Mouse (Mus musculus) hindbrain, embryonic 16.5 days (tissue): ENCODE results near the gene Ntn3. TPM values are rescaled to one million over a fixed set of nuclear protein-coding genes. Genes with fewer than 3 reads are reported as not detected.

Source experiments
- ATAC-seq: fragments of 200-750 bp; cut with Nextera tagmentation; 2 replicates; pipeline ENCODE4 v1.8.0; 2017; ENCODE audit warnings: moderate TSS enrichment, moderate library complexity
- H3K27ac ChIP-seq: fragments of 300-500 bp; sonication (generic); 2 replicates; pipeline ENCODE4 v1.5.1; 2014; ENCODE audit warnings: low read depth, mild to moderate bottlenecking, control low read depth, low read length, moderate library complexity
- H3K27me3 ChIP-seq: fragments of 300-500 bp; sonication (generic); replicated peaks from 2 replicates; pipeline ENCODE4 v1.6.1; 2014; ENCODE audit warnings: low read length; ENCODE audit not compliant: control insufficient read depth, insufficient read depth
- H3K36me3 ChIP-seq: fragments of 300-500 bp; sonication (generic); 2 replicates; pipeline ENCODE4 v1.6.1; 2014; ENCODE audit warnings: mild to moderate bottlenecking, low read length, moderate library complexity, mixed read lengths; ENCODE audit not compliant: control insufficient read depth, insufficient read depth
- H3K4me1 ChIP-seq: fragments of 300-500 bp; sonication (generic); 2 replicates; pipeline ENCODE4 v1.6.1; 2014; ENCODE audit warnings: low read depth, low read length; ENCODE audit not compliant: control insufficient read depth, insufficient read depth
- H3K4me2 ChIP-seq: fragments of 300-500 bp; sonication (generic); 2 replicates; pipeline ENCODE4 v1.6.1; 2014; ENCODE audit warnings: mild to moderate bottlenecking, low read length, control low read depth, moderate library complexity
- H3K4me3 ChIP-seq: fragments of 300-500 bp; sonication (generic); 2 replicates; pipeline ENCODE4 v1.5.1; 2014; ENCODE audit warnings: mild to moderate bottlenecking, low read length, control low read depth, moderate library complexity
- H3K9ac ChIP-seq: fragments of 300-500 bp; sonication (generic); 2 replicates; pipeline ENCODE4 v1.6.1; 2014; ENCODE audit warnings: low read depth, mild to moderate bottlenecking, control low read depth, low read length, moderate library complexity
- H3K9me3 ChIP-seq: fragments of 300-500 bp; sonication (generic); 2 replicates; pipeline ENCODE4 v1.6.1; 2014; ENCODE audit warnings: mild to moderate bottlenecking, low read length, moderate library complexity; ENCODE audit not compliant: control insufficient read depth
- WGBS: fragments of 180-500 bp; shearing (Covaris S2); extraction: QIAGEN DNeasy Blood & Tissue Kit; methylation state at CpG from one replicate; pipeline ENCODE4 v1.1.7; 2014; 5-methylcytosine and 5-hydroxymethylcytosine counted together
- polyA plus RNA-seq: library from polyadenylated mRNA; unstranded; fragments of >200 nt; fragmentation: Nextera tagmentation; extraction: Ambion mirVana; gene quantifications from 2 replicates; pipeline ENCODE4 v1.2.1, GENCODE M21; 2015

The Ntn3 gene
- polyA plus RNA-seq, 1 experiment from 2014 or later, result 4.6 TPM

DNA sequence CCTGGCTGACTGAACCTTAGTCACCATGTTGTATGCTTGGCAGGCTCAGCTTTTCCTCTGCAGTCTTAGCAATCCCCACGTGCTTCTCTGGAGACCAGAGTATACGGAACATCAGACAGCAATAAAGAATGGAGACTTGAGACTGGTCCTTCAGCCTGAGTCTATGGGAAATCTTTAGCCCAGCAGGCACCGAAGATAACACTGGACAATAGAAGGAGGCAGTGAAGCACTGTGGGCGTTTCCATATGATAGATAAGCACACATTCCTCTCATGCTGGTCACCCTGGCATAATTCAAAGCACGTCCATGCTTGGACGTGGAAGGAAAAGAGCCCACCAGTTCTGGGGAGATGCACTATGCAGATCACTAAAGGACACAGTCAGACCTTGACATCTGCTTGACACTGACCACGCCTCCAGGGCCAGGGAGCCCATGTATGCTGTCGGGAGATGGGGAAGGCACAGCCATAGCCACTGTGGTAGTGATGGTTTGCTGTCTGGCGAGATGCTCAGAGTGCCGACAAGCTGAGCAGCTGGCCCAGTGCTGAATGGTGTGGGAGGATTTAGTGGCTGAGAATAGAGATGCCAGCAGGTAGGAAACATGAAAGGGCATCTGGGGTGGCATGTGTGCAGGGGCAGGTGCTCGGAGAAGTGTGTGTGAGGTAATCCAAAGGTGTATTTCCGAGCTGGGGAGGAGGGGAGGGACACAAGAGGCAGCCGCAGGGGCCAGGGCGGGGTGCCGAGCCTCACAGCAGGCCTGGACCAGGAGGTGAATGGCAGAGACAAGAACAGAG, 12.1 kb downstream of the Ntn3 start:
- H3K27me3 ChIP-seq, result no peaks in the 10 kb centered on the region
- 65% methylated on average over 15 of the region's 15 CpGs for WGBS
- H3K9ac ChIP-seq, result peak overlapping the region; percentile 11; the same call in 1 of the 2 replicates
- ATAC-seq, result no peak
- H3K36me3 ChIP-seq, result no peaks in the 10 kb centered on the region
- H3K4me3 ChIP-seq, result no peak overlapping the region
- no peaks in the 10 kb centered on the region for H3K9me3 ChIP-seq
- no peak overlapping the region for H3K27ac ChIP-seq
- H3K4me1 ChIP-seq, result peaks cover 3% of the 10 kb centered on the region; the same call in 1 of the 2 replicates
- H3K4me2 ChIP-seq, result no peak overlapping the region

DNA sequence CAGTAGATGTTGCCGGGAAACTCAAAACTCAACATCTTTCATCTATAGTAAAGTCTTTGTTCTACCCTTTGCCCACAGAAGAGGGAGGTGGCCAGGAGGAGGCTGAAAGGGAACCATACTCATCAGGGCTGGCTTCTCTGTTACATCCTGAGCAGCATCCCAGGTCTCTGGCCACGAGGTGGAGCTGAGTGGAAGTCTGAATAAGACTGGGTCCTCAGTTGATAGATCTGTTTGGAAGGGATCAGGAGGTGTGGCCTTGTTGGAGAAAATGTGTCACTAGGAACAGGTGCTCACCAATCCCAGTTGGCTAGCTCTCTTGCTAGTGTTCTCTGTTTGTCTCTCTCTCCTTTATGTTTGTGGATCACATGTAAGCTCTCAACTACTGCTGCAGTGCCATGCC, 14.0 kb downstream of the Ntn3 start:
- H3K4me3 ChIP-seq, result no peak overlapping the region
- no peak for ATAC-seq
- H3K27me3 ChIP-seq, result no peaks in the 10 kb centered on the region
- no peaks in the 10 kb centered on the region for H3K9me3 ChIP-seq
- no peak overlapping the region for H3K9ac ChIP-seq
- no peak overlapping the region for H3K27ac ChIP-seq
- H3K36me3 ChIP-seq, result no peaks in the 10 kb centered on the region
- WGBS, result 62% methylated on average over 2 of the region's 2 CpGs
- H3K4me2 ChIP-seq, result no peak overlapping the region
- H3K4me1 ChIP-seq, result peaks cover 3% of the 10 kb centered on the region; the same call in 1 of the 2 replicates

DNA sequence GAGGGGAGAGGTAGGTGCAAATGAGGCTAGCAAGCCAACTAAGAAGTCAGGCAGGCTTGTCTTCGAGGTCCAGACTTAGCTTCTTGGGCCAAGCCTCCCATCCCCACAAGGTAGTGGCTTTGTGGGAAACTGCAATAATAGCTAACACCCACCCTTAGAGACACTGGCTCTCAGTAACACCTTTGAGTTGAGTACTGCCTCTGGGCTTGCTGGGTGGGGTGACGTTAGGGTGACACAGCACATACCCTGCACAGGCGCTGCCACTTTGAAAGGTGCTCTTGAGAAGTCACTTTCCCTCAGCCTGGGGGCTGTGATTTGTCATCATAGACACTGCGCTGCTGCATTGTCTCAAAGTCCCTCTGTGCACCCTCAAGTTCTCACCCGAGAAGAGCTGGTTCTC, 15.6 kb downstream of the Ntn3 start:
- Histone ChIP-seq H3K27me3 (no peaks in the 10 kb centered on the region), H3K9me3 (no peaks in the 10 kb centered on the region), H3K4me1 (no peaks in the 10 kb centered on the region), H3K4me2 (no peak overlapping the region), H3K4me3 (no peak overlapping the region), H3K27ac (no peak overlapping the region), H3K36me3 (no peaks in the 10 kb centered on the region), H3K9ac (no peak overlapping the region)
- WGBS, result 80% methylated on average over 5 of the region's 5 CpGs
- no peak for ATAC-seq

DNA sequence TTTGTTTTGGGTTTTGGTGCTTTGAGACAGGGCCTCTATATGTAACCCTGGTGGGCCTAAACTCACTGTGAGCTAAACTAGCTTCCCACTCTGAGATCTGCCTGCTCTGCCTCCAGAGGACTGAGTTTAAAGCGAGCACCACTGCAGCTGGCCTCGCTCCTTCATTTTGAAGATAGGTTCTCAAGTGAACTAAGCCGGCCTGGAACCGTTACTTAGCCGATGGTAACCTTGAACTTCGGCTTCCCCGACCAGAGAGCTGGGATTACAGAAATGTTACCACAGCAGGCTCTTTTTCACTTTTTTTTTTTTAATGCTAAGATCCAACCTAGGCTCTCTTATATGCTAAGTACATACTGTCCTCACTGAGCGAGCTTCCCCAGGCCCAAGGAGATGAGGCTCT, 16.1 kb downstream of the Ntn3 start:
- H3K4me2 ChIP-seq, result no peak overlapping the region
- no peak overlapping the region for H3K27ac ChIP-seq
- H3K4me1 ChIP-seq, result no peaks in the 10 kb centered on the region
- H3K9me3 ChIP-seq, result no peaks in the 10 kb centered on the region
- ATAC-seq, result no peak
- H3K4me3 ChIP-seq, result no peak overlapping the region
- no peaks in the 10 kb centered on the region for H3K27me3 ChIP-seq
- H3K9ac ChIP-seq, result no peak overlapping the region
- H3K36me3 ChIP-seq, result no peaks in the 10 kb centered on the region
- 92% methylated on average over 8 of the region's 8 CpGs for WGBS

DNA sequence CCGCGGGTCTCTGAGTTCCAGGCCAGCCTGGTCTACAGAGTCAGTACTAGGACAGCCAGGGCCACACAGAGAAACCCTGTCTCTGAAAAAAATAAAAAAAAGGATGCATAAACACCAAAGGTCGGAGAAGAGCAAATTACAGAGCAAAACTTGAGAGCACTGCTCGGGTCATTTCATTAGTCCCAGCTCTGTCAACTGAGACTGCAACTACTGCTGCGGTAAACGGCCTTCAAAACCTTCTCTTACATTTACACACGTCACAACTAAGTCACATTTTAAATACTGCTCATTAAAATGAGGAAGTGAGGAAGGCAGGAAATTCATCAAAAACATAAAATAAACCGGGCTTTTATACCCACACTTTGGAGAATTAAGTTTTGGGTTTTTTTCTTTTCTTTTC, 16.5 kb downstream of the Ntn3 start:
- no peak overlapping the region for H3K4me2 ChIP-seq
- 86% methylated on average over 8 of the region's 8 CpGs for WGBS
- no peaks in the 10 kb centered on the region for H3K27me3 ChIP-seq
- H3K27ac ChIP-seq, result no peak overlapping the region
- no peak overlapping the region for H3K9ac ChIP-seq
- no peak for ATAC-seq
- 0 out of 2 replicates have a peak, but pooled peaks cover 2% of the 10 kb centered on the region for H3K36me3 ChIP-seq
- H3K4me1 ChIP-seq, result no peaks in the 10 kb centered on the region
- H3K4me3 ChIP-seq, result no peak overlapping the region
- no peaks in the 10 kb centered on the region for H3K9me3 ChIP-seq

DNA sequence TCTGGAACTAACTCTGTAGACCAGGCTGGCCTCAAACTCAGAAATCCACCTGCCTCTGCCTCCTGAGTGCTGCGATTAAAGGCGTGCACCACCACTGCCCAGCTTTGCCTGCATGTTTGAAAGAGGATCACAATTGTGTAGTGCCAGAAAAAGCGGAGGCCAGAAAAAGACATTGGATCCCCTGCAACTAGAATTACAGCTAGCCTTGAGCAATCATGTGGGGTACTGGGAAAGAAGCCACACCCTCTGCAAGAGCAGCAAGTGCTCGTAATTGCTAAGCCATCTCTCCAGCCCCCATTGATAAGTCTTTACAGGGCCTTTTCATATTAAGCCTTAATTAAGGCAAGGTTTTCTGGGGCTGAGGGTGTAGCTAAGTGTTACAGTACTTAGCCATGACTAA, 17.9 kb downstream of the Ntn3 start:
- no peak overlapping the region for H3K27ac ChIP-seq
- no peak for ATAC-seq
- no peaks in the 10 kb centered on the region for H3K4me1 ChIP-seq
- no peak overlapping the region for H3K4me3 ChIP-seq
- no peak overlapping the region for H3K9ac ChIP-seq
- WGBS, result 84% methylated on average over 4 of the region's 4 CpGs
- 0 out of 2 replicates have a peak, but pooled peaks cover 3% of the 10 kb centered on the region for H3K36me3 ChIP-seq
- no peaks in the 10 kb centered on the region for H3K27me3 ChIP-seq
- no peaks in the 10 kb centered on the region for H3K9me3 ChIP-seq
- H3K4me2 ChIP-seq, result no peak overlapping the region

DNA sequence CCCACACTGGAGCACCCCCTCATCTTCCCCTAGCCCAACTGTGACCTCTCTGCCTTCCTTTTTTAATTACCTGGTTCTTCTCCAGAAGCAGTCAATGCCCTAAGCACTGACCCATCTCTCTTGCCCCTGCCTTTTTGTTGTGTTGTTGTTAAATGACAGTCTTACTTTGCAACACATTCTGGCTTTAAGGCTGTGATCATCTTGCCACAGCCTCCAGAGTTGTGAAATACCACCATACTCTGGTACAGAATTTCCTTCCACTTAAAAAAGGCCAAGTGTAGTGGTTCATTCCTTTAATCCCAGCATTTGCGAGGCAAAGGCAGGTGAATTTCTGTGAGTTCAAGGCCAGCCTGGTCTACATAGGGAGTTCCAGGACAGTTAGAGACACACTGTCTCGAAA, 18.4 kb downstream of the Ntn3 start:
- Histone ChIP-seq H3K4me2 (no peak overlapping the region), H3K4me1 (no peaks in the 10 kb centered on the region), H3K27me3 (no peaks in the 10 kb centered on the region), H3K4me3 (no peak overlapping the region), H3K36me3 (0 out of 2 replicates have a peak, but pooled peaks cover 3% of the 10 kb centered on the region), H3K27ac (no peak overlapping the region), H3K9me3 (no peaks in the 10 kb centered on the region), H3K9ac (no peak overlapping the region)
- ATAC-seq, result no peak
- WGBS, result 86% methylated on average over 2 of the region's 2 CpGs

DNA sequence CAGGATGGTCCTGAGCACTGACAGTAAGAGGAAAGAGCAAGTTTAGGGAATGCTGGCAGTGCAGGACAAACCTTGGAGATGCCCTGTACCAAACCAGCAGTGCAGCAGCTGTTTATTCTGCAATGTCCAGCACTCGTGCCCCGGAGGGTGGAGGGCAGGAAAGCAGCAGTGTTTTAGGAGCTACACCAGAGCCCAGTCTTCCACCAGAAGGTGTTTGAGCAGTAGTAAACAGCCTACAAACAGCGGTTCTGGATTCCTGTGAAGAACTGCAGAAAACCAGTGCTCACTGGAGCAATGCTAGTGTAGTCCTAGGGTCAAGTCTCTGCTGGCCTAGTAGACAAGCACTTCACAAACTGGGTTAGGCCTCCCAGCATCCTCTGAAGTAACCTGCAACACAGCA, 35.1 kb downstream of the Ntn3 start:
- ATAC-seq, result no peak
- no peaks in the 10 kb centered on the region for H3K9me3 ChIP-seq
- H3K4me1 ChIP-seq, result peaks cover 6% of the 10 kb centered on the region
- no peaks in the 10 kb centered on the region for H3K27me3 ChIP-seq
- H3K4me3 ChIP-seq, result no peak overlapping the region
- H3K4me2 ChIP-seq, result no peak overlapping the region
- H3K36me3 ChIP-seq, result no peaks in the 10 kb centered on the region
- whole genome bisulfite sequencing, result 73% methylated on average over 3 of the region's 3 CpGs
- no peak overlapping the region for H3K9ac ChIP-seq
- H3K27ac ChIP-seq, result no peak overlapping the region

DNA sequence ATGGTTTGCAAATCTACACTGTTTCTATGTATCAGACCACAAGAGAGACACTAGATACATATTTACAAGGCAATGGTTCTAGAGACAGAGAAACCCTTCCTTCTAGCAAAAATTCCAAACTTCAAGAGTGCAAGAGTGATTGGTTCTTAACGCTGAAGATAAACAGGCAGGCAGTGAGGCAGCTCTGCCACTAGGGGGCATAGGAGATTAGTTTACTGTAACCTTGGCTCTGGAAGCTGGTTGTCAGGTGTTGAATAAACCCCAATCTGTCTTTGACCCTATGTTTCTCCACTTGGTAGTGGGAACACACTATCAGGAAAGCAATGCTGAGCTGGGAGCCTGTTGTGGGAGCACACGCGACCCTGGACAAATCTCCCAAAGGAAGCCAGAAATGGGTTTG, 35.9 kb downstream of the Ntn3 start:
- H3K27ac ChIP-seq, result no peak overlapping the region
- H3K27me3 ChIP-seq, result no peaks in the 10 kb centered on the region
- no peak overlapping the region for H3K4me2 ChIP-seq
- WGBS, result 0% methylated on average over 3 of the region's 3 CpGs
- no peaks in the 10 kb centered on the region for H3K9me3 ChIP-seq
- no peak overlapping the region for H3K4me3 ChIP-seq
- H3K36me3 ChIP-seq, result no peaks in the 10 kb centered on the region
- ATAC-seq, result no peak
- H3K9ac ChIP-seq, result no peak overlapping the region
- H3K4me1 ChIP-seq, result peaks cover 6% of the 10 kb centered on the region
